Mouse (Mus musculus) heart, embryonic 15.5 days (tissue): ENCODE measurements around the gene Tmem38b. TPM values are rescaled to one million over a fixed set of nuclear protein-coding genes. Genes with fewer than 3 reads are reported as not detected.
"Not testable (repeated sequence)": the region's sequence is repeated elsewhere in the genome, so short reads cannot be mapped to it uniquely, and the experiment has no call there.

Experiments used
- ATAC-seq: fragments of 200-750 bp; cut with Nextera tagmentation; replicated peaks from 2 replicates; pipeline ENCODE4 v1.8.0; 2017; ENCODE audit warnings: low read depth, moderate TSS enrichment; ENCODE audit not compliant: insufficient number of reproducible peaks, insufficient read depth, low FRiP score
- H3K27ac ChIP-seq: fragments of 300-500 bp; sonication (generic); 2 replicates; pipeline ENCODE4 v1.5.1; 2015; ENCODE audit warnings: mild to moderate bottlenecking, inconsistent platforms
- H3K27me3 ChIP-seq: fragments of 300-500 bp; sonication (generic); 2 replicates; pipeline ENCODE4 v1.6.1; 2015; ENCODE audit warnings: inconsistent platforms
- H3K36me3 ChIP-seq: fragments of 300-500 bp; sonication (generic); 2 replicates; pipeline ENCODE4 v1.6.1; 2015; ENCODE audit warnings: mild to moderate bottlenecking, inconsistent platforms
- H3K4me1 ChIP-seq: fragments of 300-500 bp; sonication (generic); replicated peaks from 2 replicates; pipeline ENCODE4 v1.6.1; 2015; ENCODE audit warnings: inconsistent platforms
- H3K4me2 ChIP-seq: fragments of 300-500 bp; sonication (generic); 2 replicates; pipeline ENCODE4 v1.6.1; 2015; ENCODE audit warnings: inconsistent platforms, mild to moderate bottlenecking, moderate library complexity
- H3K4me3 ChIP-seq: fragments of 300-500 bp; sonication (generic); 2 replicates; pipeline ENCODE4 v1.5.1; 2015; ENCODE audit warnings: mild to moderate bottlenecking, inconsistent platforms
- H3K9ac ChIP-seq: fragments of 300-500 bp; sonication (generic); 2 replicates; pipeline ENCODE4 v1.6.1; 2015; ENCODE audit warnings: mild to moderate bottlenecking, inconsistent platforms
- H3K9me3 ChIP-seq: fragments of 300-500 bp; sonication (generic); replicated peaks from 2 replicates; pipeline ENCODE4 v1.6.1; 2016; ENCODE audit warnings: inconsistent platforms
- WGBS: fragments of 180-500 bp; shearing (Covaris S2); methylation state at CpG from one replicate; pipeline ENCODE4 v1.1.7; 2015; ENCODE audit warnings: mixed read lengths; 5-methylcytosine and 5-hydroxymethylcytosine counted together
- polyA plus RNA-seq: library from polyadenylated mRNA; unstranded; fragments of >200 nt; fragmentation: Nextera tagmentation; extraction: Ambion mirVana; gene quantifications from 2 replicates; pipeline ENCODE4 v1.2.1, GENCODE M21; 2015

Gene Tmem38b
- polyA plus RNA-seq, 1 experiment from 2014 or later: 7.7 TPM

DNA sequence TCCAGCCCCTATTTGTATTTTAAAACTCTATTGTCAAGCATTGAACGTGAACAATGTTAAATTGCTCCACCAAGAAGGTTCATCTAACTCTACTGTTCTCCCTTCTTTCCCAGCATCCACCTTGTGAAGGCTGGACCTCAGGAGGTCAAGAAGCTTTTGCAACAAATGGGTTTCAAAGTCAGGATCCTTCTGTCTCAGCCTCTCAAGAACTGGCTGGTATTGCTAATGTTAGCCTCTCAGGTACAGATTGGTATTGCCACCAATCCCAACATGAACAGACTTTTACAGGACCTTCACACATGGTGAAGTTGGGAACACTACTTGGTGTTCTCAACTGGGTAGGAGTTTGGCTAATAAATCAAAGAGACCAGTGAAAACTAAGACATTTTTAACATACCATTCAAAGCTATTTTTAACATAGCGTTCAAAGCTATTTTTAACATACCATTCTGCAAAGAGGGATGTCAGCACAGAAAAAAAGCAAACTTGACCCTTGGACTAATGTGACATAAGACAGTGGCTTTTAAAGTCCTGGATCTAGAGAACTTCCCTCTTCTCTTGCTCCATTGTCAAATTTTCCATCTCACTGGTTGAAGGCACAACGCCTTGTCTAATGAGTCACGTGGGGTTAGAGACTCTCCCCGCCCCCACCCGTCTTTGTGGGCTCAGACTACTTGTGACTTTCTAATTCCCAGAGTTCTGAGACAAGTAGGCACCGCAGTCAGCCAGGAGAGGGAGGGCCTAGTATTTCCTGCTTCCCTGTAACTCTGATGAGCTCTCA is 26.8 kb upstream of the Tmem38b start:
- H3K36me3 ChIP-seq: no peaks in the 10 kb centered on the region
- H3K27me3 ChIP-seq: no peaks in the 10 kb centered on the region
- peaks cover 25% of the 10 kb centered on the region for H3K4me1 ChIP-seq
- no peaks in the 10 kb centered on the region for H3K9me3 ChIP-seq
- H3K4me2 ChIP-seq: no peak overlapping the region
- no peak overlapping the region for H3K4me3 ChIP-seq
- H3K27ac ChIP-seq: peak overlapping the region; percentile 42; the same call in 1 of the 2 replicates
- ATAC-seq: no peak
- whole genome bisulfite sequencing: 26% methylated on average over 7 of the region's 7 CpGs
- no peak overlapping the region for H3K9ac ChIP-seq

DNA sequence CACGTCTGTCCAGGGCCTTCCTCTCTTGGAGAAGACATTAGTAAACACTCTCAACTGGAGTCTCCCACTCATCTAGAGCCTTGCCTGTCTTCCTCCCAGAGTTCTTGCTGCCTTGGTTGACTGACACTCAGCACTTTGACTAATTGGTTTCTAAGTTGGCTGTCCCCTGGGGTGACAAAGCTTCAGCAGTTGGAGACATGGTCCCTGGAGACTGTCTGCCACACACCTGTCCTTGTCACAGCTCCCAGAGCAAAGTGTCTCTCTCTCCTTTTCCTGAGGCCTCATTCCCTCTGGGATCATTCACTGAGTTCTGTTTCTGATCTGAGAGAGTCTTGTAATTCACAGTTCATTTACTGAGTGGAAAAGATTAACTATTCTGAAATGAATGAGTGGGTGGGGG is 26.1 kb upstream of the Tmem38b start:
- 28% methylated on average over 1 of the region's 1 CpGs for WGBS
- Histone ChIP-seq H3K36me3 (no peaks in the 10 kb centered on the region), H3K9ac (no peak overlapping the region), H3K4me1 (peaks cover 25% of the 10 kb centered on the region), H3K9me3 (no peaks in the 10 kb centered on the region), H3K27ac (peak overlapping the region; percentile 42), H3K4me3 (no peak overlapping the region), H3K4me2 (no peak overlapping the region), H3K27me3 (no peaks in the 10 kb centered on the region)
- no peak for ATAC-seq

- not testable (repeated sequence) for H3K9ac ChIP-seq, H3K27ac ChIP-seq, H3K36me3 ChIP-seq, H3K9me3 ChIP-seq, ATAC-seq, H3K27me3 ChIP-seq, H3K4me3 ChIP-seq, H3K4me2 ChIP-seq
- peaks cover 16% of the 10 kb centered on the region for H3K4me1 ChIP-seq
- WGBS: 89% methylated on average over 8 of the region's 8 CpGs
These were observed 22.2 kb upstream of the Tmem38b start for GRCm38 (mm10) chr4:53803674-53804073.

- not testable (repeated sequence) for H3K36me3 ChIP-seq, H3K9me3 ChIP-seq, H3K4me2 ChIP-seq, H3K9ac ChIP-seq, H3K27ac ChIP-seq, H3K4me3 ChIP-seq, H3K4me1 ChIP-seq, H3K27me3 ChIP-seq, ATAC-seq
- 69% methylated on average over 6 of the region's 6 CpGs for WGBS
These were observed 19.4 kb upstream of the Tmem38b start for GRCm38 (mm10) chr4:53806428-53806827.

GRCm38 (mm10) chr4:53818320-53818719 is 7.5 kb upstream of the Tmem38b start:
- Histone ChIP-seq H3K4me3 (no peak overlapping the region), H3K4me2 (no peak overlapping the region), H3K9me3 (no peaks in the 10 kb centered on the region)

DNA sequence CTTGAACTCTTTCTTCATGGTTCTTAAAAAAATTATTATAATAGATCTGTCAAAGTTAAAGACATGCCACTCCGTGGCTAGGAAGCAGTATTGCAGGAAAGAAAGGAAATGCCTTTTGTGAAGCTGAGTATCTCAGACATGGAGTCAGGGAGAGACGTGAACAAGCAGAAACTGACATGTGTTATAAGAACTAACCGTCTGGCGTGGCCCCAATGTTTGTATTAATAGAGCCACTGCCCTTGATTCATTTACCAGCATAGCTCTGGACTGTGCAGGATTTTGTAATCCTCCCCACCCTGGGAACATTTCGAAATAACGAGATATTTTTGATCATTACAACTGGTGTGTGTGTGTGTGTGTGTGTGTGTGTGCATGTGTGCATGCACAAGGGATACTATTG is 2.1 kb upstream of the Tmem38b start:
- Histone ChIP-seq H3K27ac (no peak overlapping the region), H3K9ac (no peak overlapping the region), H3K4me3 (no peak overlapping the region), H3K36me3 (no peaks in the 10 kb centered on the region), H3K4me2 (no peak overlapping the region), H3K27me3 (no peaks in the 10 kb centered on the region), H3K4me1 (peaks cover 10% of the 10 kb centered on the region; the same call in 1 of the 2 replicates), H3K9me3 (no peaks in the 10 kb centered on the region)
- WGBS: 44% methylated on average over 6 of the region's 6 CpGs
- no peak for ATAC-seq

More at GRCm38 (mm10) chr4:53818320-53818719, 7.5 kb upstream of the Tmem38b start:
- ATAC-seq: no peak
- WGBS: 23% methylated on average over 5 of the region's 5 CpGs
- Histone ChIP-seq H3K27me3 (no peaks in the 10 kb centered on the region), H3K27ac (no peak overlapping the region), H3K9ac (no peak overlapping the region), H3K36me3 (no peaks in the 10 kb centered on the region), H3K4me1 (no peaks in the 10 kb centered on the region)

DNA sequence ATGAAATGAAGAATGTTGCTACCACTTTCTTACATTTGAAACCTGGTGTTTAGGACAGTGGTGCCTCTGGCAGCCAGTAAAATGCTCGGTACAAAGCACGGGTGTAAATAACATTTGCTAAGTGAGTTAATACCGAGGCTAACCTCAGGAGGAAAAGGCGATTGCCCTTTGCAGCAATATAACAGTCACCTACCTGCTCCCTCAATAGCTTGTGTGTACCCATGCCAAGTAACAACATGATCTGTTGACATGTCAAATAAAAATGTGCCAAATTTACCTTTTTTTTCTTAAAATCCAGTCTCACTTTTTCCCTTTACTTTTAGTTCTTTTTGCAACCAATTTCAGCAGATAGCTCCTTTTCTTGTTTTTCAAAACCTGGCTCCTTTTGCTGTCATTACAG is 1.0 kb upstream of the Tmem38b start:
- no peak overlapping the region for H3K27ac ChIP-seq
- H3K4me3 ChIP-seq: no peak overlapping the region
- no peak overlapping the region for H3K9ac ChIP-seq
- peaks cover 10% of the 10 kb centered on the region; the same call in 1 of the 2 replicates for H3K4me1 ChIP-seq
- 64% methylated on average over 4 of the region's 4 CpGs for WGBS
- no peaks in the 10 kb centered on the region for H3K36me3 ChIP-seq
- H3K9me3 ChIP-seq: no peaks in the 10 kb centered on the region
- ATAC-seq: no peak
- H3K27me3 ChIP-seq: no peaks in the 10 kb centered on the region
- H3K4me2 ChIP-seq: no peak overlapping the region

DNA sequence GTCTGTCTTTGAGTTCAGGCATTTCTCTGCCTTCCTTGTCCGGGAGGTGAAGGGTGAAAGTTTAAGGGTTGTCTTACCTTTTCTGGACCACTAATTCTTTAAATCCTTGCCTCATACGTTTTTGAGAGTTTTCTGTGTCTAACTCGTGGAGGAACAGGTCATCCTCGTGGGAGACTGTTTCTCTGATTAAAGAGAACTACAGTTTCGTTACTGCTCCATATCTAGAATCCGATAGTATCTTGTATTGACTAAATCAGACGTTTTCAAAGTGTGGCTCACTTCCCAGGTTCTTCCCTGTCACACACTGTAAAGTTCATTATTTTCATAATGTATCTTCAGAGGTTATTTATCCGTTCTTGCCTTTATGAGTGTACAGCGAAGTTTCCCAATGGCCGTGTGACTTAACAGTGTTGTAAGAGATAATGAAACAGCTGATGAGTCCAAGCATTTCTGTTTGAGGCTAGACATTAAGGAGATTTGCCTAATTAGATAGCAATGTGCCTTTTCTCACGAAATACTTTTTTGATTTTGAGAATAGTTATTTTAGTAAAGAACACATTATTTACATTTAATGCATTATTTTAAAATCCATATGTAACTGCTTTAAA is 900 bp downstream of the Tmem38b start:
- H3K9me3 ChIP-seq: no peaks in the 10 kb centered on the region
- no peaks in the 10 kb centered on the region for H3K27me3 ChIP-seq
- 6% methylated on average over 11 of the region's 11 CpGs for WGBS
- ATAC-seq: no peak
- peaks cover 10% of the 10 kb centered on the region; the same call in 1 of the 2 replicates for H3K4me1 ChIP-seq
- H3K36me3 ChIP-seq: no peaks in the 10 kb centered on the region
- peak overlapping the region; percentile 77 for H3K9ac ChIP-seq
- peak overlapping the region; percentile 99 for H3K4me3 ChIP-seq
- peak overlapping the region; percentile 69; the same call in 1 of the 2 replicates for H3K27ac ChIP-seq
- H3K4me2 ChIP-seq: peak overlapping the region; percentile 81

DNA sequence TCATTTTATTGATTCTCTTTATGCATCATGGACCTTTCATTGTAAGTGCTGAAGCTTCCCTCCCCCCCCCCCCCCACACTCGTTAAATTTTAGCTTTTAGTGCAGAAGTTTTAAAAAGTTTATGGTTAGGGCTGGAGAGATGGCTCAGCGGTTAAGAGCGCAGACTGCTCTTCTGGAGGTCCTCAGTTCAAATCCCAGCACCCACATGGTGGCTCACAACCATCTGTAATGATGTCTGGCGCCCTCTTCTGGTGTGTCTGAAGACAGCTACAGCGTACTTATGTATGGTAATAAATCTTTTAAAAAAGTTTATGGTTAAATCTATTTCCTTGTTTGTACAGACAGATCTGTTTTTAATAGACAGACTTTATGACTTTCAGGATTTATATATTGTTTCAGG is 2.0 kb downstream of the Tmem38b start:
- Histone ChIP-seq H3K4me1 (peaks cover 15% of the 10 kb centered on the region), H3K9ac (no peak overlapping the region), H3K36me3 (no peaks in the 10 kb centered on the region), H3K27me3 (no peaks in the 10 kb centered on the region), H3K4me3 (no peak overlapping the region), H3K9me3 (no peaks in the 10 kb centered on the region), H3K27ac (no peak overlapping the region), H3K4me2 (no peak overlapping the region)
- 84% methylated on average over 5 of the region's 5 CpGs for whole genome bisulfite sequencing
- no peak for ATAC-seq

- Histone ChIP-seq H3K9me3 (no peaks in the 10 kb centered on the region), H3K4me2 (no peak overlapping the region), H3K4me3 (no peak overlapping the region), H3K27ac (no peak overlapping the region), H3K4me1 (peaks cover 17% of the 10 kb centered on the region), H3K9ac (no peak overlapping the region), H3K36me3 (no peaks in the 10 kb centered on the region), H3K27me3 (no peaks in the 10 kb centered on the region)
- 53% methylated on average over 3 of the region's 3 CpGs for WGBS
- no peak for ATAC-seq
These were observed 3.1 kb downstream of the Tmem38b start for GRCm38 (mm10) chr4:53828914-53829313.

DNA sequence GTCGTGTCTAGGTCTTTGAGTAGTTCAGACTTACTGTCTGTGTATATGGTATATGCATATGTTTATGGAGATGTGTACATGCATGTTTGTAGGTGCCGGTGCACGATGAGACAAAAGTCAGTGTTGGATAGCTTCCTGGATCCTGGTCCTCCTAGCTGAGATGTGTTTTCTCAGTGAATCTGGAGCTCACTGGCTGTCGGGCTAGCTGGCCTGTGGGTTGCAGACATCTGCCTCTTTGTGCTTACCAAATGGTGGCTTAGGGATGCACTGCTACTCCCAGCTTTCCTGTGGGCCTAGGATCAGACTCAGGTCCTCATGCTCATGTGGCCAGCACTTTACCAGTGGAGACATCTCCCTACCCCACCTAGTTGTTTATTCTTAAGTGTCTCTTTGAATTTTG is 4.2 kb downstream of the Tmem38b start:
- Histone ChIP-seq H3K27me3 (no peaks in the 10 kb centered on the region), H3K4me2 (no peak overlapping the region), H3K27ac (no peak overlapping the region), H3K4me3 (no peak overlapping the region), H3K36me3 (no peaks in the 10 kb centered on the region), H3K9ac (no peak overlapping the region), H3K9me3 (no peaks in the 10 kb centered on the region), H3K4me1 (peaks cover 17% of the 10 kb centered on the region)
- no peak for ATAC-seq
- 90% methylated on average over 4 of the region's 4 CpGs for WGBS

- peaks cover 17% of the 10 kb centered on the region for H3K4me1 ChIP-seq
- H3K9ac ChIP-seq: no peak overlapping the region
- H3K9me3 ChIP-seq: no peaks in the 10 kb centered on the region
- no peaks in the 10 kb centered on the region for H3K27me3 ChIP-seq
- 82% methylated on average over 2 of the region's 2 CpGs for WGBS
- ATAC-seq: no peak
- no peak overlapping the region for H3K4me3 ChIP-seq
- H3K27ac ChIP-seq: no peak overlapping the region
- H3K4me2 ChIP-seq: no peak overlapping the region
- H3K36me3 ChIP-seq: no peaks in the 10 kb centered on the region
These were observed 4.7 kb downstream of the Tmem38b start for GRCm38 (mm10) chr4:53830579-53830978.
